Mouse (Mus musculus): ENCODE measurements around the gene Herc6. TPM values are rescaled to one million over a fixed set of nuclear protein-coding genes. Genes with fewer than 3 reads are reported as not detected.
"Not testable (repeated sequence)": the region's sequence is repeated elsewhere in the genome, so short reads cannot be mapped to it uniquely, and the experiment has no call there.

Gene Herc6
- 2.5 and 3.1 TPM in 2 replicates for polyA plus RNA-seq (2012; ENCODE audit: insufficient read depth, insufficient read length, missing spikeins)

DNA sequence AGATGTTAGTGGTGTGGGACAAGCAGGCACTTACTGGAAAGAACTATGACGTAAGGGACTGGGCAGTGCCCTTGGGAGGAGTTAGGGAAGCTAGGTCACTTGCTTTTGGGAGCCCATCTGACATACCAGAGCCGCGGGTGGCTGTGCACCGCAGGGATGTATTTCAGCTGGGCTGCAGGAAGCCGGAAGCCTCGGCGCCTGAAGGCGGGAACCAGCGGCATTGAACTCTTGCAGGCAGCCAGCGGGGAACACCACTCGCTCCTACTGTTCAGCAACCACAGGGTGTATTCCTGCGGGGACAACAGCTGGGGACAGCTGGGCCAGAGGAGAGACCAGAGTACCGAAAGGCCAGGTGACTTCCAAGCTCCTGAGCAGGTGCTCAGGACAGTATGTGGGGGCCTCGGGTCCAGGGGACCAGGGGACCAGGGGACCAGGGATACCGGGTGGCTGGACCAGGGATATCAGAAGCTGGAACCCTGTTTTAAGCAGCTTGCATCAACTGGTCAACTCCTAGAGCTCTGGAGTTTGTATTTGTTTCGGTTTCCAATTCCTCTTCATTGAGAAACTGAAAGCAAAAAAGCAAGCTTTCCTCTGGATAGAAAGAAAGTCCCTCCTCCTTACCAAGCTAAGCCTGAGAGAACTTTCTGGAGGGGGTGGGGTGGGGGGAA lies at the start of gene Herc6:
TSS of gene Herc6 (plus strand) at position 120 of the 668 bp plus-strand sequence.
- no peaks in the 10 kb centered on the region for H3K4me1 ChIP-seq (ENCODE audit: control insufficient read depth, insufficient read depth, insufficient read length, low read length)
- H3K27ac ChIP-seq (replicated peaks; ENCODE audit: low read depth, low read length) = peak within 1 kb of the TSS; percentile 85
- peak within 1 kb of the TSS; percentile 91 for H3K4me3 ChIP-seq (ENCODE audit: insufficient read depth, low read depth, low read length)

DNA sequence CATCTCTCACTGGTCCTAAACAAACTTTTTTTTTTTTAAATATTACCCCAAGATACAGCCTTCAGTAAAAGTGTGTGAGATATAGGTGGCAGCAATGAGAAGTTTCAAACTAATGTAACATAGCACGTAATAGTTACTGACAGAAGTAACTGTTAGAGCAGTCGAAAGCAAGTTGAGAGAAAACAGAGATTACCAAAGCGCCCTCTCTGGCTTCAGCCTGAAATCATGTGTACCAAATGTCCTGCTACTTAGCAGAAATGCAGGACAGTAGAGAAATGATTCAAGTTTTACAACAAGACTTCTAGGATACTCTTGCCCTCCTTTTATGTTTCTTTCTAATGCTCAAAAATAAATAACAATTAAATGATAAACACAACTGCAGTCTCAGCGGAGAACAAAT lies 49.8 kb upstream of the Herc6 start:
- Histone ChIP-seq H3K27ac (replicated peaks; ENCODE audit: low read depth, low read length) (no peak overlapping the region), H3K4me1 (ENCODE audit: control insufficient read depth, insufficient read depth, insufficient read length, low read length) (peaks cover 5% of the 10 kb centered on the region; the same call in 1 of the 2 replicates), H3K4me3 (ENCODE audit: insufficient read depth, low read depth, low read length) (no peak overlapping the region)

DNA sequence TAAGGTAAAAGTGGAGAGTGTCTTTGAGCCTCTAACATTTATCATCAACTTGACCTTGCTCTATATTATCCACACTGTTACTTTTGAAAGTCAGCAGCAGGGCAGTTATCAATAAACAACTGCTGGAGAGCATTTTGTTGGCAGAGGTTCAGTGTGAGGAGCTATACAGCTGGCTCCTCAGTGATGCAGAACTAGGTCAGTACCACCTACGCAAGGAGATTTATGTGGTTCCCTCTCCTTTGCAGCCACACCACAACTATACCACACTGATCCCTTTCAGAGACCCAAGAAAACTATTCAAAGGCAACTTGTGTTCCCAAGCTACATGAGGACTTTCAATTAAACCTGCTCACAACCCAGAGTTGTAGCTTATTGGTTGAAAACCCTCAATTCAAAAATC lies 49.4 kb upstream of the Herc6 start:
- Histone ChIP-seq H3K4me1 (ENCODE audit: control insufficient read depth, insufficient read depth, insufficient read length, low read length) (peaks cover 5% of the 10 kb centered on the region; the same call in 1 of the 2 replicates), H3K4me3 (ENCODE audit: insufficient read depth, low read depth, low read length) (no peak overlapping the region), H3K27ac (replicated peaks; ENCODE audit: low read depth, low read length) (no peak overlapping the region)

DNA sequence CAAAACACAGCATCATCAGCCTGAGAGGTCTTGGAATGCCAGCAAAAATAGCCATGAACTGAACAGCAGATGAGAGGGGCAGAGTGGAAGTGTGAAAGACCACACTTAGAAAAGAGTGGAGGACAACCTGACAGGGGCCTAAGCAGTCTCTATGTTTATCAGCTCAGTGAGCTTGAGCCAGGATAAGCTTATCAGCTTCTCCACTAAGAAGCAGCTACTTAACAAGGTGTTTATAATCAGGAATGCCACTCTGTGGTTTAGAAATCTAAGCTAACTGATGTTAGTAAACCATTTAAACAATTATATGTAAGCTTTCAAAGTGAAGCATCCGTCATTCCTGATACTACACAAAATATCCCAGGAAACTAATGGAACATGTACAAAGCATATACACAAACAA lies 48.8 kb upstream of the Herc6 start:
- H3K4me1 ChIP-seq (ENCODE audit: control insufficient read depth, insufficient read depth, insufficient read length, low read length) = peaks cover 5% of the 10 kb centered on the region; the same call in 1 of the 2 replicates
- no peak overlapping the region for H3K27ac ChIP-seq (replicated peaks; ENCODE audit: low read depth, low read length)
- no peak overlapping the region for H3K4me3 ChIP-seq (ENCODE audit: insufficient read depth, low read depth, low read length)

DNA sequence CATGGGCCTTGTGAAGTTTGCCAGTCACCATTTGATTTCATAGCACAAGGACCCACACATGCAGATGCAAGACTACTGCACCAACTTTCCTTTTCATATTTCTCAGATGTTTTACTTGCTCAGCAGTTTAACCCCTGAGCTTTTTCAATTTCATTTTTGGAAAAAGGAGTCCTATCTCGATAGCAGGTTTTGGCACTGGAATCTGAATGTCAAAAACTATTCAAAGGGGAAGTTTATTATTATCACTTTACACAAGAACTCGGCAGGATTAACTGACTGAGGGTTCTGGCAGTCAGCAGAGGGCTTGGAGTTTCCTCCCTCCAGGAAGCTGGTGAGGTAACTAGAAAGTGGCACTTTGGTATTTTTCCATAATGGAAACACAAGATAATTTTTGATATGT lies 47.4 kb upstream of the Herc6 start:
- H3K4me1 ChIP-seq (ENCODE audit: control insufficient read depth, insufficient read depth, insufficient read length, low read length) = peaks cover 5% of the 10 kb centered on the region; the same call in 1 of the 2 replicates
- H3K4me3 ChIP-seq (ENCODE audit: insufficient read depth, low read depth, low read length) = peak overlapping the region; percentile 76; the same call in 1 of the 2 replicates
- no peak overlapping the region for H3K27ac ChIP-seq (replicated peaks; ENCODE audit: low read depth, low read length)

DNA sequence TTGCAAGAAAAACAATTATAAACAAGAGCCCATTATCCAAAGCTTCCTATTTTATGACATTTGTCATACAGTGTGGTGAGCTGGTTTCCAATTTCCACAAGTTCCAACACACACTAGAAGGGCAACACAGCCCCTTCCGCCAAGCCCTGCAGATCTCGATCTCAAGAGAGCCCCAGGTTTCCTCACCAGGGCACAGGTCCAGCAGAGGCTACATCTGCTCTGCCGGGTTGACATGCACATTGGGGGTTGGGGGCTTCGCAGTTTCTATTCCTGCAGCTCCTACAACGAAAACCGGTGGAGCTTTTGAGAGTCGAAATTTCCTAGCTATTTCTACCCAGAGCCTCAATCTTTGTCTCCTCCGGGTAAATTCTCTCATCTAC lies 46.6 kb upstream of the Herc6 start:
- Histone ChIP-seq H3K4me3 (ENCODE audit: insufficient read depth, low read depth, low read length) (peak overlapping the region; percentile 76), H3K27ac (replicated peaks; ENCODE audit: low read depth, low read length) (no peak overlapping the region), H3K4me1 (ENCODE audit: control insufficient read depth, insufficient read depth, insufficient read length, low read length) (peaks cover 5% of the 10 kb centered on the region; the same call in 1 of the 2 replicates)

DNA sequence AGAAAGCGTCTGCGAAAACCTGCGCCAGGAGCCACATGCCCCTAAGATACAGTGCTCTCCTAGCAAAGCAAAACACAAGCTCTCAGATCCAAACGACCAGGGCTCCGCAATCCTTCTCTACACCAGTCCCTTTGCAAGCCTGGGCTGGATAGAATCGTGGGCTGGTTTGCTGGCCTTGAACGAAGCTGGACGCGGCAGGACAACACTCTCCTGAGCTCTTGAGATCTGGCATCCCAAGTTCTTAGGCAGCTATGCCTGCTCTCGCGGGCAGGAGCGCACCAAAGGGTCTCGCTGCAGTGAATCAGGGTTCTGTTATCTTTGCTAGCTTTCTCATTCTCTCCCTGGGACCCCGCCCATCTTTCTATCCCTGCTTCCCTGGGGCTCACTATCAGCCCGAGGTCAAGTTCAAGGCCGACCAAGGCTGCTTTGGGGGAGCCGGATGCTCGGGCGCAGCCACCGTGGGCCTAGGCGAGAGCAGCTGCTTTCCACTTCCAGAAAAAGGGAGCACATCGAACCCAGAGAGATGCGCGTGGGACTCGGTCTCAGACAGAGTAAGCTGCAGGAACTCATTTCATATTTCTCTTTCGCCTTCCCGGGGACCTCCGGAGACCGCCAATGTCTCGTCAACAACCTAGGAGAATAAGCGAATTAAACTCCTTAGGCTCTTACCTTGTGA lies 46.1 kb upstream of the Herc6 start:
- Histone ChIP-seq H3K4me1 (ENCODE audit: control insufficient read depth, insufficient read depth, insufficient read length, low read length) (peaks cover 5% of the 10 kb centered on the region; the same call in 1 of the 2 replicates), H3K4me3 (ENCODE audit: insufficient read depth, low read depth, low read length) (peak overlapping the region; percentile 76), H3K27ac (replicated peaks; ENCODE audit: low read depth, low read length) (peak overlapping the region; percentile 18)

DNA sequence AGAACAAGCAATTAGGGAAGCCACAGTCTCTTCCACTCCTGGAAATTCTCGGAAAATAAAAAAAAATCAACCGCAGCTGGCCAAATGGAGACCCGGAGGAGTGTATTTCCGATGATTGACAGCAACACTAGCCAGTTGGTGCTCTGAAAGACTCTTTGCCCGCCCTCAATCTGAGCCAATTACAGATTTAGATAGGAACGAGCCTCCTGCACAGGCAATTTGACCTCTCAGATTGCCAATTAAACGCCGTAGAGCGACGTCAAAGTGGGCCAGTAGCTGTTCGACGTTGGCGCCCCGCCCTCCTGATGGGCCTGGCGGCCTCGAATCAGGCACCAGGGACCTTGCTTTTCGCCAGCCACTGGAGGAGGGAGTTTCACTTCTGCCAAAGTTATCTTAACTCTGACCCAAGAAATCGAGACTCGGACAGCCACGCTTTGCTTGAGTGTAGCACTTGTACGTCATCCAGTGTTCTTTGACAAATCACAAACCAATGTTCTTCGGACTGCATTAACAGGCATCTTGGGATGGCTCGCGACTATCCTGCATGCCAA lies 45.3 kb upstream of the Herc6 start, which contains the start of gene Ppm1k:
TSS of gene Ppm1k (minus strand) at position 83 of the 551 bp plus-strand sequence.
- H3K4me1 ChIP-seq (ENCODE audit: control insufficient read depth, insufficient read depth, insufficient read length, low read length) = peaks cover 5% of the 10 kb centered on the region; the same call in 1 of the 2 replicates
- H3K27ac ChIP-seq (replicated peaks; ENCODE audit: low read depth, low read length) = peak within 1 kb of the TSS; percentile 67
- peak within 1 kb of the TSS; percentile 76 for H3K4me3 ChIP-seq (ENCODE audit: insufficient read depth, low read depth, low read length)

DNA sequence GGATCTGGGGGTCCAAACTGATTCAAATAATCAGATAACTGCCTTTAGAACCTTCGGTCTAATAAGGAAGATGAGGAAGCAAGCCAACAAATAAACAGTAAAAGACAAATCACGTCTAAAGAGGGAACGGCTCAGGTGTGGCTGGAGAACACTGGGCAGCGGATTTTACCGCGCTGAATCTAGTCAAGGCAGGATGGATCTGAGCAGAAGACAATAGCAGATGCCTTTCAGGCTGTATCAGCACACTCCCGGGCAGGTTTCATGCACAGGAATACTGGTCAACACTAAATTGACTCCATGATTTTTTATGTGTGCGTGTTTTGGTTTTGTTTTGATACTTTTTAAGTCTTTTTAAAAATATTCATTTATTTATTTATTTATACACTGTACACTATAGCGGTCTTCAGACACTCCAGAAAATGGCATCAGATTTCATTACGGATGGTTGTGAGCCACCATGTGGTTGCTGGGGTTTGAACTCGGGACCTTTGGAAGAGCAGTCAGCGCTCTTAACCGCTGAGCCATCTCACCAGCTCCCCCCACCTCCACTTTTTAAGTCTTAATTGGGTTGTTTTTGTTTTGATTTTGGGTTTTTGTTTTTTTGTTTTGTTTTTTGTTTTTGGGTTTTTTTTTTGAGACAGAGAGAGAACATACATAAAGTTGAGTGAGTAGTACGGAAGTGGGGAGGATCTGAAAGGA lies 44.7 kb upstream of the Herc6 start:
- Histone ChIP-seq H3K4me1 (ENCODE audit: control insufficient read depth, insufficient read depth, insufficient read length, low read length) (peaks cover 5% of the 10 kb centered on the region; the same call in 1 of the 2 replicates), H3K27ac (replicated peaks; ENCODE audit: low read depth, low read length) (peak overlapping the region; percentile 67), H3K4me3 (ENCODE audit: insufficient read depth, low read depth, low read length) (peak overlapping the region; percentile 66)

DNA sequence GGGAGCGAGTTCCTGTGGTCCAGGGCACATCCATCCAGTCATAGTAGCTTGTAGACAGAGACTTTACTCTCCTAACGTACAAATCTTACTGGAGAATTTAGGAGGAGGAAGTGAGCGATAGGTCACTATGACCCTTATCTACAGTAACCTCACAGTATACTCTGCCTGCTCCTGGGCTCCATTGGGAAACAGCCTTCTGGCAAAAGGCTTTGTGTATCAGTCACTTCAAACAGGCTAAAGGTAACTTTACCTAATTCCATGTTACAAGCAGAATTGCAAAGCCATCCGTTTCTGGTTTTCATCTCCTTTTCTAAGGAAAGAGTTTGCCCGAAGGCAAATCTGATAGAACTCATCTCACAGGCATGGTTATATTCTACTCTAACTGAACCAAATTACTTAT lies 42.9 kb upstream of the Herc6 start:
- H3K4me1 ChIP-seq (ENCODE audit: control insufficient read depth, insufficient read depth, insufficient read length, low read length) = peaks cover 5% of the 10 kb centered on the region; the same call in 1 of the 2 replicates
- no peak overlapping the region for H3K4me3 ChIP-seq (ENCODE audit: insufficient read depth, low read depth, low read length)
- H3K27ac ChIP-seq (replicated peaks; ENCODE audit: low read depth, low read length) = peak overlapping the region; percentile 21

DNA sequence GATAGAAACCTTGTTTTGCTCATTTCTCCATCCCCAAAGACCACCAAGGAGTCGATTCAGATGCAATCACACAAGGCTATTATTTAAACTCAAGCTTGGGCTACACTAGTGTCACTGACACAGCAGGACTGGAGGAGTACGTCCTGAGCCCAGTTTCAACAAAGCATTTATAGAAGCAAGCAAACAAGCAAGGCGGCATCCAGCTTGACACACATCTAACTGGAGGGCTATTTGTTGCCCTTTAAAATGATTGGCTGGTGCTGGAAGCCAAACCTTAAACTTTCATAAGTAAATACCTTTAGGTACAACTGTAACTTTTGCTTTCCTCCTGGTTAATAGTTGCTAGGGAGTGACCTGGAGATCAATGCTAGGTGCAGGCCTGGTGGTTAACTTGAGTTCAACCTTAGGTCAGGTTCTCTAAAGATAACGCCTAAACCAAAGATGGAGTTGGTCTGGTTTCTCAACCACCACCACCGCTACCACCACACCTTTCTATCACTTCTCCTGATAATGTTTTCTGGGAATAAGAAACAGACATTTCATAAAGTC lies 39.8 kb upstream of the Herc6 start:
- Histone ChIP-seq H3K4me1 (ENCODE audit: control insufficient read depth, insufficient read depth, insufficient read length, low read length) (no peaks in the 10 kb centered on the region), H3K4me3 (ENCODE audit: insufficient read depth, low read depth, low read length) (no peak overlapping the region), H3K27ac (replicated peaks; ENCODE audit: low read depth, low read length) (no peak overlapping the region)

DNA sequence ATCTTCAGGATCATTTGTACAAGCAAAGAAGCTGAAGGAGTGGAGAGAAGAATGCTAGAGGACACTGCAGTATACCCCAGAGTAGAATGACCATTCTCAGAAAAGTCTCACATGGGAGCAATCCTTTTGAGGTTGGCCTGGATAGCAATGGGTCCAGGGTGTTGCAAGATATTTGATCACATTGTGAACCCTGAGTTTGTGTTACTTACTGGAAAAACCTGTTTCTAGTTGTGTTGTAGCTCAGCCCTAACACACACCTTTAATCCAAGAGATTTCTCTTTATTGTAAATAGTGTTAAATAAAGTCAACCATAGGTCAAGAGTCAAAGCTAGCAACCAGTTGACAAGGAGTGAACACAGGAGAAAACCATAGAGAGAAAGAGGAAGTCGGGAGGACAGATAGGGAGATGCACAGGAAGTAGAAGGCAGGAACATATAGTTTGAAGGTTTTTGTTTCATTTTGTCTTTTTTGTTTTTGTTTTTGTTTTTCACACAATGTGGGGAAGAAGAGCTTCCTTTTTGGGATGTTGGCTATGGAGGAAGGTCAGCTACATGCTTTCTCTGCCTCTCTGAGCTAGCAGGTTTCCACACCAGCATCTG lies 39.0 kb upstream of the Herc6 start:
- Histone ChIP-seq H3K4me3 (ENCODE audit: insufficient read depth, low read depth, low read length) (no peak overlapping the region), H3K4me1 (ENCODE audit: control insufficient read depth, insufficient read depth, insufficient read length, low read length) (no peaks in the 10 kb centered on the region), H3K27ac (replicated peaks; ENCODE audit: low read depth, low read length) (no peak overlapping the region)

DNA sequence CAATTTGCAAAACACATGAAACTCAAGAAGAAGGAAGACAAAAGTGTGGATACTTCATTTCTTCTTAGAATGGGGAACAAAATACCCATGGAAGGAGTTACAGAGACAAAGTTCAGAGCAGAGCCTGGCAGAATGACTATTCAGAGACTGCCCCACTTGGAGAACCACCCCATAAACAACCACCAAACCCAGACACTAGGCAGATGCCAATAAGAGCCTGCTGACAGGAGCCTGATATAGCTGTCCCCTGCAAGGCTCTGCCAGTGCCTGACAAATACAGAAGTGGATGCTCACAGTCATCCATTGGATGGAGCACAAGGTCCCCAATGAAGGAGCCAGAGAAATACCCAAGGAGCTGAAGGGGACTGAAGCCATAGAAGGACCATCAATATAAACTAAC lies 37.2 kb upstream of the Herc6 start:
- not testable (repeated sequence) for H3K4me1 ChIP-seq (ENCODE audit: control insufficient read depth, insufficient read depth, insufficient read length, low read length); H3K27ac ChIP-seq (replicated peaks; ENCODE audit: low read depth, low read length); H3K4me3 ChIP-seq (ENCODE audit: insufficient read depth, low read depth, low read length)

DNA sequence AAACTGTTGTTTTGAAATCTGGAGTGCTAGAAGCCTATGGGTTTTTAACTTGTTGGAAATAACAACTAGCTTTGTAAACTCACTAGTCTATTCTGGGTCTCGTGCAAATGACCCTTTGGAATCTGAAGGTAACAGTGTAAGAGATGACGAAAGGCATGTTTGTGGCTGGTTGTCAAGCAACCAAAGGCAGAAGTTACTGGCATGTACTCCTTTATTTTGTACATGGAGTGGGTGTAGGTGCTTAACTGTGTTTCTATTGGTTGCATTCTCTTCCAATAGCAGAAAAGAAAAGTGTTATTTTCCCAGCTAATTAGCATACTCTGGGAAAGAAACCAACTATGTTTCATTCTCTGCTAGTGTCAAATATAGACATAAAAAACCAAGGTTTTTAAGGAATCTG lies 35.9 kb upstream of the Herc6 start:
- Histone ChIP-seq H3K4me1 (ENCODE audit: control insufficient read depth, insufficient read depth, insufficient read length, low read length) (no peaks in the 10 kb centered on the region), H3K4me3 (ENCODE audit: insufficient read depth, low read depth, low read length) (no peak overlapping the region), H3K27ac (replicated peaks; ENCODE audit: low read depth, low read length) (no peak overlapping the region)

Measured in brown adipose tissue, adult 24 weeks (tissue).